Comparison of ENCODE assay signal across 8 mouse cellular contexts in genomic region chr11:75460844-75461742, GRCm38 (mm10). TPM values are rescaled to one million over a fixed set of nuclear protein-coding genes. Genes with fewer than 3 reads are reported as not detected.
DNase-seq lines count a peak whose midpoint lies in the region; ATAC-seq lines count a peak whose summit lies in the region.

Tlcd2 (plus strand) TSS chr11:75461715.

- H3K36me3 ChIP-seq in hindbrain, embryonic 14.5 days (replicated peaks; ENCODE audit: control insufficient read depth, insufficient read depth) = peaks cover 11% of the 10 kb centered on the region

- H3K4me1 ChIP-seq in hindbrain, embryonic 14.5 days (replicated peaks; ENCODE audit: control insufficient read depth, insufficient read depth, low read length) = peaks cover 19% of the 10 kb centered on the region

- peak within 1 kb of the TSS; percentile 73 for H3K9ac ChIP-seq in hindbrain, embryonic 14.5 days

- peak within 1 kb of the TSS; percentile 73 for H3K4me3 ChIP-seq in hindbrain, embryonic 14.5 days (replicated peaks; ENCODE audit: low read length)

- under 1% methylated on average over 46 of the region's 46 CpGs for WGBS in hindbrain, embryonic 14.5 days

- peak; percentile 97 for ATAC-seq in hindbrain, embryonic 14.5 days (ENCODE audit: low FRiP score)

- no peaks in the 10 kb centered on the region for H3K27me3 ChIP-seq in hindbrain, embryonic 14.5 days (ENCODE audit: control insufficient read depth, insufficient read depth, low read length)

- H3K9me3 ChIP-seq in hindbrain, embryonic 14.5 days (ENCODE audit: control insufficient read depth, low read length) = no peaks in the 10 kb centered on the region

- H3K27ac ChIP-seq in hindbrain, embryonic 14.5 days = peak within 1 kb of the TSS; percentile 82

- peak within 1 kb of the TSS; percentile 76 for H3K4me2 ChIP-seq in hindbrain, embryonic 14.5 days (replicated peaks)

- DNase-seq in R1 (ENCODE audit: low read depth, low spot score) = peak; percentile 100
- peak; percentile 98 to 99 for DNase-seq in cerebellum, postnatal 25 days
- peak; percentile 94 to 98 for DNase-seq in frontal cortex, postnatal 25 days (ENCODE audit: low spot score in 2 of 2)
- peak; percentile 98 for DNase-seq in hindbrain, embryonic 14.5 days (ENCODE audit: low spot score)
- DNase-seq in layer of hippocampus, postnatal 36 days = peak; percentile 99 to 100
- DNase-seq in lung, postnatal 36 days = peak; percentile 100
- peak; percentile 100 for DNase-seq in retina, postnatal 1 day
- peak; percentile 94 to 100 for DNase-seq in urinary bladder, adult 18-20 months (ENCODE audit: low spot score in 2 of 2)

RNA-seq across cellular contexts. Expression of gene Tlcd2, which starts in this region (rescaled TPM):
- 1.6 and 4.5 TPM in 2 replicates for polyA plus RNA-seq in hindbrain, embryonic 14.5 days (2014; fragmentation: Nextera tagmentation; extraction: Ambion mirVana)
- under 1 TPM; 0.40 to 0.85 TPM for total RNA-seq in layer of hippocampus, postnatal 36 days (2021)

Comparison
In these comparisons a context has a peak if more than half of its experiments do, and no peak if none do; other contexts are left out.
1. Peak in every context shown above with its lines: DNase-seq, ATAC-seq, H3K4me3 ChIP-seq and H3K27ac ChIP-seq.
2. Peak in DNase-seq in layer of hippocampus, postnatal 36 days; RNA of the gene not detected or under 1 TPM.